Mouse (Mus musculus): ENCODE data around the gene Wnt10b. TPM values are rescaled to one million over a fixed set of nuclear protein-coding genes. Genes with fewer than 3 reads are reported as not detected.

Gene Wnt10b
- polyA plus RNA-seq, 1 experiment from 2014 or later, result 0.19 TPM

DNA sequence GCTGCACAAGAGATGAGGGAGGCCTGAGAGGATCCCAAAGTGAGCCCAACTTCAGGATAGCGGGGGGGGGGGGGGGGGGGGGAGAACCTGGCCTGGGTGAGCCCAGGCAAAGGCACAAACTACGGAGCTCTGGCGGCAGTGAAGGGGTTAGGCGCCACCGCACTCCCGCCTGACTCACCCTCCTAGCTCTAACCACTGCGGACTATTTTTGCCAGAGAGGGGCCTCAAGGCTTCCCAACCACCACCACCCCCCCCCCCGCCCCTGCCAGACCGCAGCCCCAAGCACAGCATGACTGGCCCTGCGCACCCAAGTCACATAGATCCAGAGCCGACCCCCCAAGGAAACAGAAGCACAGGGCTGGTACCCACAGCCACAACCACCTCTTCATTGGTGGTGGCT is 856 bp upstream of the Wnt10b start:
- 4% methylated on average over 8 of the region's 11 CpGs for WGBS
- H3K9me3 ChIP-seq (ENCODE audit: control insufficient read depth, low read length), result no peaks in the 10 kb centered on the region
- H3K4me1 ChIP-seq (ENCODE audit: control insufficient read depth, insufficient read depth, low read length), result peaks cover 8% of the 10 kb centered on the region
- H3K9ac ChIP-seq (replicated peaks; ENCODE audit: low read depth, low read length), result no peak overlapping the region
- no peak overlapping the region for H3K27ac ChIP-seq (ENCODE audit: low read depth, low read length)
- H3K4me2 ChIP-seq (ENCODE audit: low read depth, low read length), result no peak overlapping the region
- no peak overlapping the region for H3K4me3 ChIP-seq (ENCODE audit: low read depth, low read length)
- H3K36me3 ChIP-seq (ENCODE audit: control insufficient read depth, insufficient read depth, low read length), result no peaks in the 10 kb centered on the region
- ATAC-seq (ENCODE audit: low read depth), result no peak
- peaks cover 70% of the 10 kb centered on the region for H3K27me3 ChIP-seq (ENCODE audit: control insufficient read depth, insufficient read depth, low read length)

GRCm38 (mm10) chr15:98778191-98778770 is 331 bp upstream of the Wnt10b start:
- H3K9me3 ChIP-seq (ENCODE audit: control insufficient read depth, low read length), result no peaks in the 10 kb centered on the region
- H3K36me3 ChIP-seq (ENCODE audit: control insufficient read depth, insufficient read depth, low read length), result no peaks in the 10 kb centered on the region
- H3K4me3 ChIP-seq (ENCODE audit: low read depth, low read length), result peak overlapping the region; percentile 15; the same call in 1 of the 2 replicates
- H3K4me2 ChIP-seq (ENCODE audit: low read depth, low read length), result peak overlapping the region; percentile 17; the same call in 1 of the 2 replicates
- ATAC-seq (ENCODE audit: low read depth), result no peak
- peaks cover 72% of the 10 kb centered on the region for H3K27me3 ChIP-seq (ENCODE audit: control insufficient read depth, insufficient read depth, low read length)
- no peak overlapping the region for H3K9ac ChIP-seq (replicated peaks; ENCODE audit: low read depth, low read length)
- peaks cover 8% of the 10 kb centered on the region for H3K4me1 ChIP-seq (ENCODE audit: control insufficient read depth, insufficient read depth, low read length)
- H3K27ac ChIP-seq (ENCODE audit: low read depth, low read length), result no peak overlapping the region
- under 1% methylated on average over 25 of the region's 25 CpGs for WGBS

GRCm38 (mm10) chr15:98777005-98777616 is 839 bp downstream of the Wnt10b start:
- H3K27ac ChIP-seq (ENCODE audit: low read depth, low read length), result no peak overlapping the region
- 4% methylated on average over 19 of the region's 19 CpGs for WGBS
- H3K4me1 ChIP-seq (ENCODE audit: control insufficient read depth, insufficient read depth, low read length), result peaks cover 13% of the 10 kb centered on the region
- no peak overlapping the region for H3K9ac ChIP-seq (replicated peaks; ENCODE audit: low read depth, low read length)
- no peak for ATAC-seq (ENCODE audit: low read depth)
- H3K4me2 ChIP-seq (ENCODE audit: low read depth, low read length), result no peak overlapping the region; the same call in 1 of the 2 replicates
- H3K9me3 ChIP-seq (ENCODE audit: control insufficient read depth, low read length), result no peaks in the 10 kb centered on the region
- H3K27me3 ChIP-seq (ENCODE audit: control insufficient read depth, insufficient read depth, low read length), result peaks cover 84% of the 10 kb centered on the region
- H3K4me3 ChIP-seq (ENCODE audit: low read depth, low read length), result peak overlapping the region; percentile 15; the same call in 1 of the 2 replicates
- no peaks in the 10 kb centered on the region for H3K36me3 ChIP-seq (ENCODE audit: control insufficient read depth, insufficient read depth, low read length)

DNA sequence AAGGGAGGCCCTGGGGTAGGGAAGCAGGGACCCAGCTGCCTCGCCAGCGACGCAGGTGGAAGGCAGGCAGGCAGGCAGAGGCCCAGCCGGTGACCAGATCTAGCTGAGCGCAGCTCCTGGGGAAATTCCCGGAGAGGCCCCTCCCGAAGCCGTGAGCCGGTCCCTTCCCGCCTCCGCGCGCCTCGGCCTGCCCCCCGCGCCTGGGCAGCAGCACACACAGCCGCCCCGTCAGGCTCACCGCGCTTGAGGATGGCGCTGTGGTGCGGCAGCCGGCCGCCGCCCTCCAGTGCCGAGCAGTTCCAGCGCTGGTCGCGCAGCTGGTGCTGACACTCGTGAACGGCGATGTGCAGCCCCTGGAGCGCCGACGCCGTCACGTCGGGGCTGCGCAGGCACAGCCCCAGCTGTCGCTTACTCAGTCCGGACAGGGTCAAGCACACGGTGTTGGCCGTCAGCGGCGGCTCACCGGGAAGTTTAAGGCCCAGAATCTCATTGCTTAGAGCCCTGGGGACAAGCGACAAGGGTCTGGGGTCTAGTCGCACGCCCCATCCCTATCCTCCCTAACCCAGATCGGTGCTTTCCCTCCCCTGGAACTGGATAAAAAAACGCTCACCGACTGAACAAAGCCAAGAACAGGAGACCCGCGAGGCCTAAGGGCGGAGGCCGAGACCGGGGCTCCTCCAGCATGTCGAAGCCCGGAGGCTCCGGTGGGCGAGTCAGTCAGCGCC is 1.5 kb downstream of the Wnt10b start:
- H3K27ac ChIP-seq (ENCODE audit: low read depth, low read length), result no peak overlapping the region
- WGBS, result under 1% methylated on average over 62 of the region's 62 CpGs
- H3K36me3 ChIP-seq (ENCODE audit: control insufficient read depth, insufficient read depth, low read length), result no peaks in the 10 kb centered on the region
- peaks cover 13% of the 10 kb centered on the region for H3K4me1 ChIP-seq (ENCODE audit: control insufficient read depth, insufficient read depth, low read length)
- H3K9me3 ChIP-seq (ENCODE audit: control insufficient read depth, low read length), result no peaks in the 10 kb centered on the region
- peak overlapping the region; percentile 31; the same call in 1 of the 2 replicates for H3K4me2 ChIP-seq (ENCODE audit: low read depth, low read length)
- no peak overlapping the region for H3K9ac ChIP-seq (replicated peaks; ENCODE audit: low read depth, low read length)
- peaks cover 87% of the 10 kb centered on the region for H3K27me3 ChIP-seq (ENCODE audit: control insufficient read depth, insufficient read depth, low read length)
- H3K4me3 ChIP-seq (ENCODE audit: low read depth, low read length), result peak overlapping the region; percentile 25
- ATAC-seq (ENCODE audit: low read depth), result peak; percentile 66

DNA sequence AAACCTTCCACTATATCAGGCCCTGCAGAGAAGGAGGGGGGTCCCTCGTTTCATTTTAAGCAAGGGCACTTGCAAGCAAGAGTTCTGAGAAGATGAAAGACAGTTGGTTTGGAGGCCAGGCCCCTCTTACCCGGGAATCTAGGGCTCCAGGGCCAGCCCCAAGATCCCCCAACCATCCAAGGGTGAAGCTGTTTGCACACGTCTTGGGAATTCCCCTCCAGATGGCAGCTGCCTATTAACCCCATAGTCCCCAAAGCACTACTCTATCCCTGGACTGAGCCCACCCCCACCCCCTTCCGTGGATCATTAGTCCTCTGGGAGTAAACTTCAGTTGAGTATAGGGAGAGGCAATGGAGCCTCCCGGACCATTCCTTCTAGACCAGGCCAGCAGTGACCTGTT is 2.4 kb downstream of the Wnt10b start:
- Histone ChIP-seq H3K4me1 (ENCODE audit: control insufficient read depth, insufficient read depth, low read length) (peaks cover 13% of the 10 kb centered on the region), H3K4me2 (ENCODE audit: low read depth, low read length) (no peak overlapping the region), H3K27me3 (ENCODE audit: control insufficient read depth, insufficient read depth, low read length) (peaks cover 86% of the 10 kb centered on the region), H3K36me3 (ENCODE audit: control insufficient read depth, insufficient read depth, low read length) (no peaks in the 10 kb centered on the region), H3K27ac (ENCODE audit: low read depth, low read length) (no peak overlapping the region), H3K4me3 (ENCODE audit: low read depth, low read length) (no peak overlapping the region), H3K9me3 (ENCODE audit: control insufficient read depth, low read length) (no peaks in the 10 kb centered on the region), H3K9ac (replicated peaks; ENCODE audit: low read depth, low read length) (no peak overlapping the region)
- ATAC-seq (ENCODE audit: low read depth), result no peak
- 2% methylated on average over 5 of the region's 5 CpGs for WGBS

DNA sequence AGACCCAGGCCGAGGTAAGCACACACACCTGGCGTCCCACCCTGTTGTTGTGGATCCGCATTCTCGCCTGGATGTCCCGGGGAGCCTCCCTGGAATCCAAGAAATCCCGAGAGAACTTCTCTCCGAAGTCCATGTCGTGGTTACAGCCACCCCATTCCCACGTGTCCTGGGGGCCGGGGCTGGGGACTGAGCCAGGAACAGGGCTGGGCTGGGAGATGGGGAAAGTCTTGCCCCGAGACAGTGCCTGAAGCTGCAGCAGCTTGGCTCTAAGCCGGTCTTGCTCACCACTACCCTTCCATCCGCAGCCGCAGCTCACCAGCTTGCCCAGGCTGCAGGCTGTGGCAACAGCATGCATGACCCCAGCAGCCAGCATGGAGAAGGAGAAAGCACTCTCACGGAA is 3.9 kb downstream of the Wnt10b start:
- Histone ChIP-seq H3K4me2 (ENCODE audit: low read depth, low read length) (no peak overlapping the region), H3K4me1 (ENCODE audit: control insufficient read depth, insufficient read depth, low read length) (peaks cover 13% of the 10 kb centered on the region), H3K4me3 (ENCODE audit: low read depth, low read length) (no peak overlapping the region), H3K27ac (ENCODE audit: low read depth, low read length) (no peak overlapping the region), H3K9me3 (ENCODE audit: control insufficient read depth, low read length) (no peaks in the 10 kb centered on the region), H3K9ac (replicated peaks; ENCODE audit: low read depth, low read length) (no peak overlapping the region), H3K36me3 (ENCODE audit: control insufficient read depth, insufficient read depth, low read length) (no peaks in the 10 kb centered on the region), H3K27me3 (ENCODE audit: control insufficient read depth, insufficient read depth, low read length) (peaks cover 76% of the 10 kb centered on the region)
- ATAC-seq (ENCODE audit: low read depth), result no peak
- WGBS, result 5% methylated on average over 15 of the region's 15 CpGs

GRCm38 (mm10) chr15:98772511-98773211 is 5.3 kb downstream of the Wnt10b start:
- Histone ChIP-seq H3K4me3 (ENCODE audit: low read depth, low read length) (peak overlapping the region; percentile 3), H3K4me1 (ENCODE audit: control insufficient read depth, insufficient read depth, low read length) (peaks cover 12% of the 10 kb centered on the region), H3K9ac (replicated peaks; ENCODE audit: low read depth, low read length) (no peak overlapping the region), H3K36me3 (ENCODE audit: control insufficient read depth, insufficient read depth, low read length) (no peaks in the 10 kb centered on the region), H3K9me3 (ENCODE audit: control insufficient read depth, low read length) (no peaks in the 10 kb centered on the region), H3K4me2 (ENCODE audit: low read depth, low read length) (peak overlapping the region; percentile 38), H3K27me3 (ENCODE audit: control insufficient read depth, insufficient read depth, low read length) (peaks cover 68% of the 10 kb centered on the region), H3K27ac (ENCODE audit: low read depth, low read length) (no peak overlapping the region)
- no peak for ATAC-seq (ENCODE audit: low read depth)
- WGBS, result 3% methylated on average over 36 of the region's 36 CpGs

DNA sequence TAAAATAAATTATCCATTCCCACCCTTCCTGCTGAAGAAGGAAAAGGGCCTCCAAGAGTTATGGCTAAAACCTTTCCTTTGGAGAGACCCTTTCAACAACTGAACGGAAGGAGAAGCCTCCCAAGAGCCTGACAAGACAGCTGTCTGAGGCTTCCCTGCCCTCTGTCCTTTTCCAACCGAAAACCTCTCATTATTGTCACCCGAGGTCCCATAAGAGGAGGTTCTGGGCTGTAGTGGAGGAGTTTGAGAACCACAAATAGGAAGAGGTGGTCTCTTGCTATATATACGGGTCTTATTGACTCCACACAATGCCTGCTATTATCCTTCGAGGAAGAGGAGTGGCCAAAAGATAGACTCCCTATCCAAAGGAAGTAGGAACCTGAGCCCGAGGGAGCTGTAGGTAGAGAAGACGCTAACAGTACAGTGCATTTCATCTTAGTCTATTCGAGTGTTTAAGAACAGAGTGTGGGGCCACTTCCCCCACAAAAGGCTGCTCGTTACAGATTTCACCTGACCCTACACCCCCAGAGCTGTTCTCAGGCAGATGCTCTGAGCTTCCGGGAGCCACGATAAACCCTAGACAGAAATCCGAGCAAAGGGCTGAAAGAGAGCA is 6.0 kb downstream of the Wnt10b start:
- Histone ChIP-seq H3K27me3 (ENCODE audit: control insufficient read depth, insufficient read depth, low read length) (peaks cover 62% of the 10 kb centered on the region), H3K9me3 (ENCODE audit: control insufficient read depth, low read length) (no peaks in the 10 kb centered on the region), H3K27ac (ENCODE audit: low read depth, low read length) (no peak overlapping the region), H3K4me1 (ENCODE audit: control insufficient read depth, insufficient read depth, low read length) (peaks cover 11% of the 10 kb centered on the region), H3K4me2 (ENCODE audit: low read depth, low read length) (no peak overlapping the region), H3K9ac (replicated peaks; ENCODE audit: low read depth, low read length) (no peak overlapping the region), H3K4me3 (ENCODE audit: low read depth, low read length) (peak overlapping the region; percentile 3; the same call in 1 of the 2 replicates), H3K36me3 (ENCODE audit: control insufficient read depth, insufficient read depth, low read length) (no peaks in the 10 kb centered on the region)
- WGBS, result 5% methylated on average over 12 of the region's 12 CpGs
- ATAC-seq (ENCODE audit: low read depth), result no peak

Measured in neural tube, embryonic 14.5 days (tissue).